Comparison of ENCODE assay signal across 23 mouse cellular contexts in genomic region chr4:140653835-140654583, GRCm38 (mm10). TPM values are rescaled to one million over a fixed set of nuclear protein-coding genes. Genes with fewer than 3 reads are reported as not detected.
DNase-seq lines count a peak whose midpoint lies in the region; ATAC-seq and TF ChIP-seq lines count a peak whose summit lies in the region.
"Had no signal": no experiment of that assay in that cellular context is flagged by ENCODE, and none has a peak within 500 bp of the region (broad histone marks: within the 10 kb centered on the region; RNA-seq: fewer than 3 reads in every experiment).

No protein-coding gene starts in this region.

- no peak for TF ChIP-seq RAD21 in MEL (IDR thresholded peaks at IDR 0.05; ENCODE audit: low read depth, low read length)

- WGBS in forebrain, embryonic 10.5 days, result 56% methylated on average over 14 of the region's 14 CpGs
- WGBS in forebrain, postnatal 0 days, result 45% methylated on average over 14 of the region's 14 CpGs

- no peak overlapping the region for H3K4me3 ChIP-seq in forebrain, embryonic 10.5 days
- no peak overlapping the region for H3K4me3 ChIP-seq in forebrain, postnatal 0 days (ENCODE audit: low read depth, low read length)
- H3K4me3 ChIP-seq in megakaryocyte, embryonic 14.5 days (replicated peaks), result peak overlapping the region; percentile 50
- H3K4me3 ChIP-seq in MEL (ENCODE audit: control insufficient read depth in 1 of 2, insufficient read depth in 1 of 2, low read depth in 2 of 2, low read length in 2 of 2), result no peak overlapping the region
- H3K4me3 ChIP-seq: hindbrain, embryonic 12.5 days; midbrain, embryonic 15.5 days; neural tube, embryonic 15.5 days had no signal

- no peaks in the 10 kb centered on the region for H3K9me3 ChIP-seq in forebrain, embryonic 10.5 days
- H3K9me3 ChIP-seq in forebrain, postnatal 0 days (ENCODE audit: low read length), result no peaks in the 10 kb centered on the region
- no peaks in the 10 kb centered on the region for H3K9me3 ChIP-seq in megakaryocyte, embryonic 14.5 days
- no peaks in the 10 kb centered on the region for H3K9me3 ChIP-seq in MEL (replicated peaks; ENCODE audit: insufficient read depth, low read length)
- H3K9me3 ChIP-seq: G1E; hindbrain, embryonic 12.5 days; midbrain, embryonic 15.5 days; neural tube, embryonic 15.5 days had no signal

- no peaks in the 10 kb centered on the region for H3K36me3 ChIP-seq in forebrain, embryonic 10.5 days (replicated peaks)
- no peaks in the 10 kb centered on the region for H3K36me3 ChIP-seq in forebrain, postnatal 0 days (ENCODE audit: insufficient read depth)
- no peaks in the 10 kb centered on the region for H3K36me3 ChIP-seq in megakaryocyte, embryonic 14.5 days (replicated peaks; ENCODE audit: low read length)
- no peaks in the 10 kb centered on the region for H3K36me3 ChIP-seq in MEL (ENCODE audit: control insufficient read depth in 1 of 2, insufficient read depth in 2 of 2, low read length in 2 of 2)
- H3K36me3 ChIP-seq: G1E; hindbrain, embryonic 12.5 days; midbrain, embryonic 15.5 days; neural tube, embryonic 15.5 days had no signal

- peak overlapping the region; percentile 30; the same call in 1 of the 2 replicates for H3K27ac ChIP-seq in forebrain, embryonic 10.5 days
- H3K27ac ChIP-seq in forebrain, postnatal 0 days (ENCODE audit: low read depth, low read length), result no peak overlapping the region
- no peak overlapping the region for H3K27ac ChIP-seq in MEL (ENCODE audit: control insufficient read depth, low read depth, low read length)
- H3K27ac ChIP-seq: hindbrain, embryonic 12.5 days; macrophage; midbrain, embryonic 15.5 days; neural tube, embryonic 15.5 days had no signal

- peaks cover 27% of the 10 kb centered on the region; the same call in 1 of the 2 replicates for H3K27me3 ChIP-seq in forebrain, embryonic 10.5 days (ENCODE audit: poor library complexity, severe bottlenecking)
- no peaks in the 10 kb centered on the region for H3K27me3 ChIP-seq in forebrain, postnatal 0 days (ENCODE audit: insufficient read depth, low read length)
- H3K27me3 ChIP-seq in megakaryocyte, embryonic 14.5 days (replicated peaks), result peaks cover 11% of the 10 kb centered on the region
- no peaks in the 10 kb centered on the region; a peak in 1 of 4 replicates for H3K27me3 ChIP-seq in MEL (ENCODE audit: control insufficient read depth in 1 of 2, insufficient read depth in 2 of 2, low read length in 2 of 2)
- H3K27me3 ChIP-seq: hindbrain, embryonic 12.5 days; midbrain, embryonic 15.5 days; neural tube, embryonic 15.5 days had no signal

- peaks cover 61% of the 10 kb centered on the region for H3K4me1 ChIP-seq in forebrain, embryonic 10.5 days
- H3K4me1 ChIP-seq in forebrain, postnatal 0 days (ENCODE audit: insufficient read depth), result peaks cover 13% of the 10 kb centered on the region
- peaks cover 71% of the 10 kb centered on the region for H3K4me1 ChIP-seq in megakaryocyte, embryonic 14.5 days
- H3K4me1 ChIP-seq in MEL (ENCODE audit: control insufficient read depth in 1 of 2, insufficient read depth in 2 of 2, low read length in 2 of 2), result no peaks in the 10 kb centered on the region

- TF ChIP-seq CTCF in forebrain, postnatal 0 days (IDR thresholded peaks at IDR 0.05; ENCODE audit: low read depth), result no peak
- no peak for TF ChIP-seq CTCF in MEL (IDR thresholded peaks at IDR 0.05 in 2 of 3, conservative IDR thresholded peaks at IDR 0.05 in 1 of 3; ENCODE audit: control insufficient read depth in 1 of 3, insufficient read depth in 1 of 3, low read depth in 2 of 3, low read length in 3 of 3, poor library complexity in 1 of 3, severe bottlenecking in 1 of 3)

- no peaks in the 10 kb centered on the region for H3K79me2 ChIP-seq in MEL (ENCODE audit: control insufficient read depth, insufficient read depth, low read length, poor library complexity)

- no peak for TF ChIP-seq EP300 in MEL (IDR thresholded peaks at IDR 0.05; ENCODE audit: low read depth in 1 of 2, low read length in 2 of 2)

- no peak for TF ChIP-seq POLR2A in MEL (IDR thresholded peaks at IDR 0.05; ENCODE audit: control insufficient read depth in 1 of 2, insufficient read depth in 1 of 2, low read depth in 1 of 2, low read length in 2 of 2, poor library complexity in 1 of 2)

- no peak for ATAC-seq in forebrain, postnatal 0 days
- ATAC-seq in megakaryocyte, adult 5-6 weeks (ENCODE audit: poor library complexity, severe bottlenecking), result no peak
- ATAC-seq in megakaryocyte progenitor cell, adult 5-6 weeks (replicated peaks; ENCODE audit: poor library complexity), result peak; percentile 35
- ATAC-seq: activated CD4-positive, CD25-positive, alpha-beta regulatory T cell, adult 4 months; forebrain, embryonic 16.5 days; liver, postnatal 0 days; lung, postnatal 0 days; midbrain, embryonic 15.5 days had no signal

- no peak for DNase-seq in forebrain, embryonic 10.5 days (ENCODE audit: extremely low spot score, low spot score)
- no peak for DNase-seq in forebrain, postnatal 0 days
- no peak for DNase-seq in MEL (ENCODE audit: low read depth, low spot score)
- no peak for DNase-seq in c-Kit-positive CD71-positive TER-119-positive erythroid progenitor cells, embryonic 14.5 days (ENCODE audit: low spot score)
- no peak for DNase-seq in kidney, postnatal 4 days
- DNase-seq: adrenal gland, adult 8-10 months; cerebellum, adult 18-20 months; cerebellum, postnatal 14 days; gastrocnemius, postnatal 36 days; liver, postnatal 0 days; right cerebral cortex, adult 18-20 months had no signal

- no peak overlapping the region for H3K4me2 ChIP-seq in forebrain, postnatal 0 days (ENCODE audit: low read depth)
- H3K4me2 ChIP-seq: hindbrain, embryonic 12.5 days; liver, embryonic 11.5 days; midbrain, embryonic 15.5 days; neural tube, embryonic 15.5 days had no signal

- H3K9ac ChIP-seq in forebrain, postnatal 0 days, result no peak overlapping the region
- no peak overlapping the region for H3K9ac ChIP-seq in MEL (ENCODE audit: control insufficient read depth, low read depth, low read length, poor library complexity, severe bottlenecking)
- H3K9ac ChIP-seq: hindbrain, embryonic 12.5 days; liver, postnatal 0 days; midbrain, embryonic 15.5 days; neural tube, embryonic 15.5 days had no signal

TF ChIP-seq in MEL, 35 proteins besides CTCF, POLR2A, EP300 and RAD21:
- TF ChIP-seq USF1 (IDR thresholded peaks at IDR 0.05; ENCODE audit: low read depth, low read length) (0 out of 2 replicates have a peak, but pooled peaks have one; percentile 35), TAL1 (IDR thresholded peaks at IDR 0.05; ENCODE audit: low read length) (no peak)

RNA-seq across cellular contexts. Expression of gene Arhgef10l, which starts 11.8 kb away (rescaled TPM):
- 22.1 and 23.0 TPM in 2 replicates for polyA plus RNA-seq in forebrain, embryonic 10.5 days (2016; fragmentation: Nextera tagmentation; extraction: Ambion mirVana)
- total RNA-seq in forebrain, postnatal 0 days (2014; rRNA removed), result 52.5 and 59.0 TPM in 2 replicates
- polyA plus RNA-seq in forebrain, postnatal 0 days (2015; fragmentation: Nextera tagmentation; extraction: Ambion mirVana), result 13.8 and 16.5 TPM in 2 replicates
- 7.1 and 9.2 TPM in 2 replicates for polyA plus RNA-seq in megakaryocyte, embryonic 14.5 days (2012; ENCODE audit: insufficient read depth, low replicate concordance)
- total RNA-seq in megakaryocyte, adult 5-6 weeks (2015), result 22.8 and 25.3 TPM in 2 replicates
- total RNA-seq in megakaryocyte, adult 5-6 weeks (2017), result 72.2 and 83.3 TPM in 2 replicates
- total RNA-seq in MEL (2012; rRNA removed), result 10.2 and 16.9 TPM in 2 replicates
- 10 to 100 TPM in 1 of 2 experiments, not detected in 1; 26.0 TPM for polyA plus RNA-seq in MEL (2012; ENCODE audit: insufficient read depth in 1 of 2, insufficient read length in 2 of 2, low read depth in 1 of 2, low replicate concordance in 2 of 2, missing spikeins in 1 of 2)
- 1.1 and 3.8 TPM in 2 replicates for total RNA-seq in megakaryocyte progenitor cell, adult 5-6 weeks (2015)
- total RNA-seq in megakaryocyte progenitor cell, adult 5-6 weeks (2017), result 2.6 and 8.5 TPM in 2 replicates
- polyA plus RNA-seq: activated CD4-positive, CD25-positive, alpha-beta regulatory T cell, adult 4 months had no signal

RNA-seq across cellular contexts. Expression of gene Rcc2, which starts 46.3 kb away (rescaled TPM):
- polyA plus RNA-seq in forebrain, embryonic 10.5 days (2016; fragmentation: Nextera tagmentation; extraction: Ambion mirVana), result 40.8 and 44.7 TPM in 2 replicates
- 55.2 and 62.3 TPM in 2 replicates for total RNA-seq in forebrain, postnatal 0 days (2014; rRNA removed)
- 20.3 and 20.8 TPM in 2 replicates for polyA plus RNA-seq in forebrain, postnatal 0 days (2015; fragmentation: Nextera tagmentation; extraction: Ambion mirVana)
- polyA plus RNA-seq in megakaryocyte, embryonic 14.5 days (2012; ENCODE audit: insufficient read depth, low replicate concordance), result 177 and 233 TPM in 2 replicates
- total RNA-seq in megakaryocyte, adult 5-6 weeks (2015), result 30.3 and 37.4 TPM in 2 replicates
- 50.8 and 57.3 TPM in 2 replicates for total RNA-seq in megakaryocyte, adult 5-6 weeks (2017)
- total RNA-seq in MEL (2012; rRNA removed), result 267 and 270 TPM in 2 replicates
- polyA plus RNA-seq in MEL (2012; ENCODE audit: insufficient read depth in 1 of 2, insufficient read length in 2 of 2, low read depth in 1 of 2, low replicate concordance in 2 of 2, missing spikeins in 1 of 2), result 100 to 1,000 TPM; 254 to 427 TPM
- 76.5 and 77.3 TPM in 2 replicates for total RNA-seq in megakaryocyte progenitor cell, adult 5-6 weeks (2015)
- total RNA-seq in megakaryocyte progenitor cell, adult 5-6 weeks (2017), result 152 and 159 TPM in 2 replicates
